Mouse (Mus musculus): ENCODE results near the gene Fdxr. TPM values are rescaled to one million over a fixed set of nuclear protein-coding genes. Genes with fewer than 3 reads are reported as not detected.
A peak's percentile ranks its signal among the peaks of the same experiment; 100 is the strongest.

Fdxr gene
- polyA plus RNA-seq, 1 experiment from 2014 or later = 25.7 TPM

GRCm38 (mm10) chr11:115246386-115246785 lies 30.5 kb downstream of the Fdxr start:
- WGBS = 72% methylated on average over 8 of the region's 8 CpGs
- H3K36me3 ChIP-seq (ENCODE audit: control insufficient read depth, insufficient read depth, low read length) = 0 out of 2 replicates have a peak, but pooled peaks cover 2% of the 10 kb centered on the region
- H3K4me3 ChIP-seq (ENCODE audit: low read depth, low read length) = no peak overlapping the region
- H3K9ac ChIP-seq (ENCODE audit: low read depth, low read length) = no peak overlapping the region
- ATAC-seq (replicated peaks; ENCODE audit: low FRiP score) = no peak
- H3K4me1 ChIP-seq (replicated peaks; ENCODE audit: control insufficient read depth, insufficient read depth, low read length) = peaks cover 21% of the 10 kb centered on the region
- no peaks in the 10 kb centered on the region for H3K9me3 ChIP-seq (ENCODE audit: control insufficient read depth, low read length)
- H3K4me2 ChIP-seq = no peak overlapping the region
- H3K27me3 ChIP-seq (replicated peaks; ENCODE audit: control insufficient read depth, insufficient read depth, low read length) = peaks cover 51% of the 10 kb centered on the region
- no peak for DNase-seq (ENCODE audit: low spot score)
- no peak overlapping the region for H3K27ac ChIP-seq (ENCODE audit: low read depth, low read length)

GRCm38 (mm10) chr11:115244840-115245239 lies 32.0 kb downstream of the Fdxr start:
- DNase-seq (ENCODE audit: low spot score) = no peak
- Histone ChIP-seq H3K4me1 (replicated peaks; ENCODE audit: control insufficient read depth, insufficient read depth, low read length) (peaks cover 17% of the 10 kb centered on the region), H3K4me3 (ENCODE audit: low read depth, low read length) (no peak overlapping the region), H3K27ac (ENCODE audit: low read depth, low read length) (peak overlapping the region; percentile 21; the same call in 1 of the 2 replicates), H3K9ac (ENCODE audit: low read depth, low read length) (no peak overlapping the region), H3K27me3 (replicated peaks; ENCODE audit: control insufficient read depth, insufficient read depth, low read length) (peaks cover 36% of the 10 kb centered on the region), H3K4me2 (no peak overlapping the region), H3K36me3 (ENCODE audit: control insufficient read depth, insufficient read depth, low read length) (0 out of 2 replicates have a peak, but pooled peaks cover 2% of the 10 kb centered on the region), H3K9me3 (ENCODE audit: control insufficient read depth, low read length) (no peaks in the 10 kb centered on the region)
- peak; percentile 44 for ATAC-seq (replicated peaks; ENCODE audit: low FRiP score)
- 75% methylated on average over 8 of the region's 8 CpGs for WGBS

GRCm38 (mm10) chr11:115243783-115244182 lies 33.1 kb downstream of the Fdxr start:
- Histone ChIP-seq H3K4me3 (ENCODE audit: low read depth, low read length) (no peak overlapping the region), H3K4me1 (replicated peaks; ENCODE audit: control insufficient read depth, insufficient read depth, low read length) (peaks cover 14% of the 10 kb centered on the region), H3K9ac (ENCODE audit: low read depth, low read length) (no peak overlapping the region), H3K27ac (ENCODE audit: low read depth, low read length) (no peak overlapping the region), H3K36me3 (ENCODE audit: control insufficient read depth, insufficient read depth, low read length) (0 out of 2 replicates have a peak, but pooled peaks cover 2% of the 10 kb centered on the region), H3K4me2 (no peak overlapping the region), H3K9me3 (ENCODE audit: control insufficient read depth, low read length) (no peaks in the 10 kb centered on the region), H3K27me3 (replicated peaks; ENCODE audit: control insufficient read depth, insufficient read depth, low read length) (peaks cover 25% of the 10 kb centered on the region)
- no peak for DNase-seq (ENCODE audit: low spot score)
- ATAC-seq (replicated peaks; ENCODE audit: low FRiP score) = no peak
- whole genome bisulfite sequencing = 84% methylated on average over 12 of the region's 12 CpGs

GRCm38 (mm10) chr11:115242746-115243145 lies 34.1 kb downstream of the Fdxr start:
- Histone ChIP-seq H3K9me3 (ENCODE audit: control insufficient read depth, low read length) (no peaks in the 10 kb centered on the region), H3K27me3 (replicated peaks; ENCODE audit: control insufficient read depth, insufficient read depth, low read length) (peaks cover 15% of the 10 kb centered on the region), H3K9ac (ENCODE audit: low read depth, low read length) (no peak overlapping the region), H3K36me3 (ENCODE audit: control insufficient read depth, insufficient read depth, low read length) (0 out of 2 replicates have a peak, but pooled peaks cover 2% of the 10 kb centered on the region), H3K4me1 (replicated peaks; ENCODE audit: control insufficient read depth, insufficient read depth, low read length) (peaks cover 11% of the 10 kb centered on the region), H3K4me2 (no peak overlapping the region), H3K27ac (ENCODE audit: low read depth, low read length) (no peak overlapping the region), H3K4me3 (ENCODE audit: low read depth, low read length) (no peak overlapping the region)
- no peak for DNase-seq (ENCODE audit: low spot score)
- no peak for ATAC-seq (replicated peaks; ENCODE audit: low FRiP score)
- 62% methylated on average over 3 of the region's 3 CpGs for WGBS

GRCm38 (mm10) chr11:115241402-115241801 lies 35.4 kb downstream of the Fdxr start:
- peaks cover 3% of the 10 kb centered on the region for H3K27me3 ChIP-seq (replicated peaks; ENCODE audit: control insufficient read depth, insufficient read depth, low read length)
- H3K9me3 ChIP-seq (ENCODE audit: control insufficient read depth, low read length) = no peaks in the 10 kb centered on the region
- DNase-seq (ENCODE audit: low spot score) (no peak), ATAC-seq (replicated peaks; ENCODE audit: low FRiP score) (no peak)
- H3K4me2 ChIP-seq = no peak overlapping the region
- H3K4me1 ChIP-seq (replicated peaks; ENCODE audit: control insufficient read depth, insufficient read depth, low read length) = peaks cover 12% of the 10 kb centered on the region
- no peak overlapping the region for H3K4me3 ChIP-seq (ENCODE audit: low read depth, low read length)
- H3K27ac ChIP-seq (ENCODE audit: low read depth, low read length) = no peak overlapping the region
- no peak overlapping the region for H3K9ac ChIP-seq (ENCODE audit: low read depth, low read length)
- 89% methylated on average over 11 of the region's 11 CpGs for WGBS
- H3K36me3 ChIP-seq (ENCODE audit: control insufficient read depth, insufficient read depth, low read length) = 0 out of 2 replicates have a peak, but pooled peaks cover 2% of the 10 kb centered on the region

- no peaks in the 10 kb centered on the region for H3K27me3 ChIP-seq (replicated peaks; ENCODE audit: control insufficient read depth, insufficient read depth, low read length)
- 40% methylated on average over 5 of the region's 5 CpGs for WGBS
- H3K4me3 ChIP-seq (ENCODE audit: low read depth, low read length) = no peak overlapping the region
- H3K4me1 ChIP-seq (replicated peaks; ENCODE audit: control insufficient read depth, insufficient read depth, low read length) = peaks cover 24% of the 10 kb centered on the region
- no peak overlapping the region for H3K9ac ChIP-seq (ENCODE audit: low read depth, low read length)
- ATAC-seq (replicated peaks; ENCODE audit: low FRiP score) (no peak), DNase-seq (ENCODE audit: low spot score) (no peak)
- H3K4me2 ChIP-seq = no peak overlapping the region
- H3K9me3 ChIP-seq (ENCODE audit: control insufficient read depth, low read length) = no peaks in the 10 kb centered on the region
- H3K36me3 ChIP-seq (ENCODE audit: control insufficient read depth, insufficient read depth, low read length) = no peaks in the 10 kb centered on the region
- H3K27ac ChIP-seq (ENCODE audit: low read depth, low read length) = no peak overlapping the region
Observed at GRCm38 (mm10) chr11:115236570-115236969, 40.3 kb downstream of the Fdxr start.

- H3K36me3 ChIP-seq (ENCODE audit: control insufficient read depth, insufficient read depth, low read length) = no peaks in the 10 kb centered on the region
- no peaks in the 10 kb centered on the region for H3K9me3 ChIP-seq (ENCODE audit: control insufficient read depth, low read length)
- H3K27me3 ChIP-seq (replicated peaks; ENCODE audit: control insufficient read depth, insufficient read depth, low read length) = no peaks in the 10 kb centered on the region
- ATAC-seq (replicated peaks; ENCODE audit: low FRiP score) (no peak), DNase-seq (ENCODE audit: low spot score) (no peak)
- H3K4me2 ChIP-seq = no peak overlapping the region
- no peak overlapping the region for H3K27ac ChIP-seq (ENCODE audit: low read depth, low read length)
- no peak overlapping the region for H3K9ac ChIP-seq (ENCODE audit: low read depth, low read length)
- no peak overlapping the region for H3K4me3 ChIP-seq (ENCODE audit: low read depth, low read length)
- 81% methylated on average over 15 of the region's 15 CpGs for WGBS
- peaks cover 34% of the 10 kb centered on the region for H3K4me1 ChIP-seq (replicated peaks; ENCODE audit: control insufficient read depth, insufficient read depth, low read length)
Observed at GRCm38 (mm10) chr11:115234320-115235044, 42.4 kb downstream of the Fdxr start.

- H3K4me3 ChIP-seq (ENCODE audit: low read depth, low read length) = no peak overlapping the region
- H3K9ac ChIP-seq (ENCODE audit: low read depth, low read length) = no peak overlapping the region
- H3K9me3 ChIP-seq (ENCODE audit: control insufficient read depth, low read length) = no peaks in the 10 kb centered on the region
- H3K36me3 ChIP-seq (ENCODE audit: control insufficient read depth, insufficient read depth, low read length) = no peaks in the 10 kb centered on the region
- H3K4me2 ChIP-seq = no peak overlapping the region
- DNase-seq (ENCODE audit: low spot score) (no peak), ATAC-seq (replicated peaks; ENCODE audit: low FRiP score) (no peak)
- H3K27me3 ChIP-seq (replicated peaks; ENCODE audit: control insufficient read depth, insufficient read depth, low read length) = no peaks in the 10 kb centered on the region
- peaks cover 37% of the 10 kb centered on the region for H3K4me1 ChIP-seq (replicated peaks; ENCODE audit: control insufficient read depth, insufficient read depth, low read length)
- WGBS = 75% methylated on average over 20 of the region's 20 CpGs
- H3K27ac ChIP-seq (ENCODE audit: low read depth, low read length) = no peak overlapping the region
Observed at GRCm38 (mm10) chr11:115233526-115234290, 43.1 kb downstream of the Fdxr start.

Data from liver, embryonic 11.5 days (tissue).